Mouse (Mus musculus) stomach, postnatal 0 days (tissue): ENCODE data around the gene Gng5.

Experiments
- CTCF ChIP-seq: IDR thresholded peaks from 2 replicates; pipeline ENCODE4 v1.5.1; 2016; ENCODE audit warnings: antibody characterized with exemption, low read depth, mild to moderate bottlenecking, moderate library complexity
- EP300 ChIP-seq: optimal IDR thresholded peaks from 2 replicates; pipeline ENCODE3; 2016; ENCODE audit warnings: antibody characterized with exemption

GRCm38 (mm10) chr3:146474428-146474827 lies 25.2 kb upstream of the Gng5 start:
- TF ChIP-seq CTCF (no peak), EP300 (no peak)
